33 mouse cellular contexts compared by ENCODE assay signal in the genomic region with DNA sequence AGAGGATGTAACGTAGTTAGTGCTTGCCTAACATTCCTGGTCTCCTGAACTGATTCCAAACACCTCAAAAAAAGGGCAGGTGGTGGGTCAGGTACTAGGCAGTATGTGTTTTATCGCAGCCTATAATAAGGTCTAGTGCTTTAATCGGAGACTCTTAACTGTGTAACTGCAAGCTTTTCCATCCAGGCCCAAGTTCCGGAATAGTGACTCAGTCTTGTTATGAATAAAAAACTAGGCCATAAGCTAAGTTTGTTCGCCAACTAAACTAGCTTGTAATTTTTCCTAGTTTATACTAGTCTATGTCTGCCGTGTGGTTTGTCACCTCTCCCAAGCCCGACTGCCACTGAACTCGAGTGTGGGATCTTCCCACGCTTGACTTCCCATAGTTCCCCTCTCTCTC.
"Had no signal": no experiment of that assay in that cellular context is flagged by ENCODE, and none has a peak within 500 bp of the region (broad histone marks: within the 10 kb centered on the region; RNA-seq: fewer than 3 reads in every experiment).

No protein-coding gene starts in this region.

- ATAC-seq: hindbrain, embryonic 16.5 days; hindbrain, postnatal 0 days; inflammation-experienced regulatory T-cells, adult 6 months; intestine, embryonic 15.5 days; intestine, embryonic 16.5 days had no signal

- DNase-seq: heart, postnatal 10 days; heart, postnatal 14 days; heart, postnatal 36 days; heart, postnatal 4 days; kidney, adult 11 months; kidney, adult 18-20 months; kidney, adult 2 months; kidney, adult 8-10 months; kidney, adult 9 months; kidney, postnatal 10 days; kidney, postnatal 14 days; kidney, postnatal 25 days; kidney, postnatal 36 days; kidney, postnatal 4 days; layer of hippocampus, adult 9-11 months; layer of hippocampus, postnatal 36 days had no signal

- H3K4me1 ChIP-seq: heart, embryonic 12.5 days; heart, embryonic 13.5 days; heart, embryonic 15.5 days; hindbrain, embryonic 10.5 days; hindbrain, embryonic 12.5 days; hindbrain, embryonic 13.5 days; hindbrain, embryonic 15.5 days; intestine, embryonic 15.5 days; kidney, embryonic 15.5 days had no signal

- H3K9ac ChIP-seq: heart, embryonic 12.5 days; heart, embryonic 13.5 days; heart, embryonic 15.5 days; hindbrain, embryonic 12.5 days; hindbrain, embryonic 13.5 days; hindbrain, embryonic 14.5 days; hindbrain, embryonic 15.5 days; intestine, embryonic 15.5 days; kidney, embryonic 15.5 days had no signal

- H3K9me3 ChIP-seq: heart, embryonic 12.5 days; heart, embryonic 13.5 days; heart, embryonic 15.5 days; hindbrain, embryonic 10.5 days; hindbrain, embryonic 12.5 days; hindbrain, embryonic 13.5 days; hindbrain, embryonic 15.5 days; intestine, embryonic 15.5 days; kidney, embryonic 15.5 days had no signal

- H3K27ac ChIP-seq: heart, embryonic 13.5 days; heart, embryonic 15.5 days; hindbrain, embryonic 10.5 days; hindbrain, embryonic 12.5 days; hindbrain, embryonic 13.5 days; hindbrain, embryonic 14.5 days; hindbrain, embryonic 15.5 days; hindbrain, postnatal 0 days; intestine, embryonic 15.5 days; kidney, embryonic 15.5 days; kidney, postnatal 0 days; layer of hippocampus, adult 2 months; left cerebral cortex, adult 2 months had no signal

- H3K4me3 ChIP-seq: heart, embryonic 12.5 days; heart, embryonic 13.5 days; heart, embryonic 15.5 days; hindbrain, embryonic 10.5 days; hindbrain, embryonic 12.5 days; hindbrain, embryonic 13.5 days; hindbrain, embryonic 15.5 days; intestine, embryonic 15.5 days; kidney, embryonic 15.5 days; layer of hippocampus, adult 2 months; left cerebral cortex, adult 2 months had no signal

- H3K4me2 ChIP-seq: heart, embryonic 12.5 days; heart, embryonic 13.5 days; heart, embryonic 15.5 days; hindbrain, embryonic 12.5 days; hindbrain, embryonic 13.5 days; hindbrain, embryonic 14.5 days; hindbrain, embryonic 15.5 days; intestine, embryonic 15.5 days; kidney, embryonic 15.5 days had no signal

- H3K27me3 ChIP-seq: heart, embryonic 12.5 days; heart, embryonic 13.5 days; heart, embryonic 15.5 days; hindbrain, embryonic 12.5 days; hindbrain, embryonic 13.5 days; hindbrain, embryonic 15.5 days; intestine, embryonic 15.5 days; kidney, embryonic 15.5 days had no signal
